11 mouse cellular contexts compared by ENCODE assay signal in the genomic region with DNA sequence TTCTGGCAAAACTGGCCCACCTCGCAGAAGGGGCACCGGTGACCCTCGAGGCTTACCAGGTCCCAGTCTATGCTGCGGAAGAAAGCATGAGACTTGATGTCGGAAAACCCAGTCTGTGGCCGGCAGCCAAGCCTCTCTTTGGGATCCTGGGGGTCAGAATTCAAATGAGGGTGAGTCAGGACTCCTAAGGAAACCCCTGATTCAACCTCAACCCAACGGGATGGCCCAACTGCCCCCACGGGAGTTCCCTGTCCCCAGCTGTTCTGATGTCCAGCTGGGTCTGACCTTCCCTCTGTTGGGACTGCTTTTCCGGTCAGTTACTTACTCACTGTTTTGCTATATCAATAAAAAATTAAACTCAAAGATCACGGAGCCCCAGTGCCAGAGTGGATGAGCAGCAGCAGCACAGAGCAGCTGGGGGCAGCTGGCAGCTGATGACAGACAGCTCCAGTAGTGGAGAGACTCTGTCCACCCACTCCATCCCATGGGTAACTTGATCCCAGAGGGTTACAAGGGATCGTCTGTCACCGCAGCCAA. TPM values are rescaled to one million over a fixed set of nuclear protein-coding genes. Genes with fewer than 3 reads are reported as not detected.
DNase-seq lines count a peak whose midpoint lies in the region; ATAC-seq and TF ChIP-seq lines count a peak whose summit lies in the region.
"Had no signal": no experiment of that assay in that cellular context is flagged by ENCODE, and none has a peak within 500 bp of the region (broad histone marks: within the 10 kb centered on the region; RNA-seq: fewer than 3 reads in every experiment).

No protein-coding gene starts in this region.

- no peak for TF ChIP-seq CTCF in C2C12 (IDR thresholded peaks at IDR 0.05; ENCODE audit: control insufficient read depth, insufficient read depth, insufficient read length)

- 55% methylated on average over 12 of the region's 12 CpGs for WGBS in limb, embryonic 14.5 days

- no peaks in the 10 kb centered on the region for H3K79me2 ChIP-seq in C2C12 (ENCODE audit: control insufficient read depth, insufficient read depth)

- no peak overlapping the region for H3K4me2 ChIP-seq in limb, embryonic 14.5 days (replicated peaks; ENCODE audit: low read depth, low read length, severe bottlenecking)
- H3K4me2 ChIP-seq: liver, embryonic 15.5 days; neural tube, embryonic 13.5 days had no signal

- intact Hi-C loops in left cerebral cortex, postnatal 25 days (cut with DNase I) = loop anchor here (1.0 kb wide), 1 partner anchor 41 kb away; no protein-coding TSS in a partner anchor

- H3K9me3 ChIP-seq in limb, embryonic 14.5 days (ENCODE audit: control insufficient read depth, low read length) = no peaks in the 10 kb centered on the region
- H3K9me3 ChIP-seq: liver, embryonic 15.5 days; neural tube, embryonic 13.5 days had no signal

- no peak overlapping the region for H3K9ac ChIP-seq in limb, embryonic 14.5 days (ENCODE audit: low read depth, low read length, severe bottlenecking)
- H3K9ac ChIP-seq: liver, embryonic 15.5 days; neural tube, embryonic 13.5 days had no signal

- no peaks in the 10 kb centered on the region for H3K36me3 ChIP-seq in C2C12 (ENCODE audit: control insufficient read depth, insufficient read depth)
- no peaks in the 10 kb centered on the region for H3K36me3 ChIP-seq in limb, embryonic 14.5 days (ENCODE audit: control insufficient read depth, insufficient read depth, low read length)
- H3K36me3 ChIP-seq: liver, embryonic 15.5 days had no signal

- H3K4me1 ChIP-seq in limb, embryonic 14.5 days (ENCODE audit: control insufficient read depth, insufficient read depth, low read length) = peaks cover 15% of the 10 kb centered on the region
- H3K4me1 ChIP-seq: liver, embryonic 15.5 days had no signal

- peak; percentile 56 for DNase-seq in embryo, embryonic 10 days (ENCODE audit: low spot score)
- no peak for DNase-seq in embryo, embryonic 9.5 days (ENCODE audit: extremely low spot score)
- peak; percentile 46 for DNase-seq in heart, postnatal 4 days
- DNase-seq in limb, embryonic 14.5 days (ENCODE audit: low spot score) = peak; percentile 62
- DNase-seq in right cerebral cortex, adult 18-20 months = no peak
- no peak for DNase-seq in left cerebral cortex, postnatal 25 days (ENCODE audit: low spot score in 2 of 2)
- no peak for DNase-seq in urinary bladder, postnatal 25 days (ENCODE audit: low spot score)

- no peak overlapping the region for H3ac ChIP-seq in C2C12 (ENCODE audit: control insufficient read depth, insufficient read length, low read depth)

- TF ChIP-seq POLR2A in limb, embryonic 14.5 days (IDR thresholded peaks at IDR 0.05; ENCODE audit: borderline replicate concordance, extremely low read depth, insufficient read depth, insufficient read length) = no peak

- peak overlapping the region; percentile 11 for H3K4me3 ChIP-seq in C2C12 (ENCODE audit: insufficient read depth, poor library complexity, severe bottlenecking)
- H3K4me3 ChIP-seq in limb, embryonic 14.5 days (replicated peaks; ENCODE audit: low read length) = no peak overlapping the region
- H3K4me3 ChIP-seq: liver, embryonic 15.5 days; neural tube, embryonic 13.5 days had no signal

- no peaks in the 10 kb centered on the region for H3K27me3 ChIP-seq in C2C12 (ENCODE audit: control insufficient read depth, insufficient read depth, insufficient read length)
- H3K27me3 ChIP-seq in limb, embryonic 14.5 days (ENCODE audit: control insufficient read depth, insufficient read depth, low read length) = no peaks in the 10 kb centered on the region
- H3K27me3 ChIP-seq: liver, embryonic 15.5 days; neural tube, embryonic 13.5 days had no signal

- H3K27ac ChIP-seq in limb, embryonic 14.5 days (replicated peaks; ENCODE audit: low read depth, low read length) = peak overlapping the region; percentile 2; the same call in 1 of the 2 replicates
- H3K27ac ChIP-seq: liver, embryonic 15.5 days; neural tube, embryonic 13.5 days had no signal

- no peaks in the 10 kb centered on the region for H3K79me3 ChIP-seq in C2C12 (ENCODE audit: low read depth)

- ATAC-seq in limb, embryonic 14.5 days (ENCODE audit: low FRiP score, low read depth) = peak; percentile 86
- ATAC-seq: activated CD4-positive, CD25-positive, alpha-beta regulatory T cell, adult 4 months had no signal

TF ChIP-seq in C2C12, 6 proteins besides CTCF, POLR2A, EP300 and RAD21:
- TF ChIP-seq MYOD1 (IDR thresholded peaks at IDR 0.05; ENCODE audit: control insufficient read depth, insufficient read length, low read depth) = peak; percentile 94
- TF ChIP-seq USF1 (IDR thresholded peaks at IDR 0.05; ENCODE audit: low read depth) = no peak
- TF ChIP-seq FOSL1 (IDR thresholded peaks at IDR 0.05; ENCODE audit: insufficient read depth, low read length, poor library complexity, severe bottlenecking) = no peak
- TF ChIP-seq CEBPB (IDR thresholded peaks at IDR 0.05; ENCODE audit: low read depth) = no peak
- TF ChIP-seq MYOG (IDR thresholded peaks at IDR 0.05; ENCODE audit: control insufficient read depth, extremely low read depth, insufficient read length) = no peak
- TF ChIP-seq MAX (IDR thresholded peaks at IDR 0.05) = peak; percentile 24

RNA-seq across cellular contexts. Expression of gene Faap20, which starts 18.1 kb away (rescaled TPM):
- polyA plus RNA-seq in C2C12 (2012; fragmentation: generic; extraction: Trizol) = 30.6 TPM
- 10 to 100 TPM; 31.7 to 31.9 TPM for total RNA-seq in heart, postnatal 4 days (2021)
- 64.6 and 85.1 TPM in 2 replicates for polyA plus RNA-seq in limb, embryonic 14.5 days (2012; rRNA removed)
- polyA plus RNA-seq in limb, embryonic 14.5 days (2014; fragmentation: Nextera tagmentation; extraction: Ambion mirVana) = 72.5 and 84.8 TPM in 2 replicates
- total RNA-seq in left cerebral cortex, postnatal 25 days (2021) = 10 to 100 TPM; 24.2 to 27.3 TPM

RNA-seq across cellular contexts. Expression of gene Ski, which starts 45.3 kb away (rescaled TPM):
- polyA plus RNA-seq in C2C12 (2012; fragmentation: generic; extraction: Trizol) = 45.2 TPM
- total RNA-seq in heart, postnatal 4 days (2021) = 10 to 100 TPM; 93.8 to 98.1 TPM
- polyA plus RNA-seq in limb, embryonic 14.5 days (2012; rRNA removed) = 88.7 and 109 TPM in 2 replicates
- 44.0 and 47.5 TPM in 2 replicates for polyA plus RNA-seq in limb, embryonic 14.5 days (2014; fragmentation: Nextera tagmentation; extraction: Ambion mirVana)
- 100 to 1,000 TPM; 111 to 112 TPM for total RNA-seq in left cerebral cortex, postnatal 25 days (2021)

Comparison
In these comparisons a context has a peak if more than half of its experiments do, and no peak if none do; other contexts are left out.
1. DNase-seq: peak in embryo, embryonic 10 days (single experiment), heart, postnatal 4 days (single experiment) and limb, embryonic 14.5 days (single experiment); none in embryo, embryonic 9.5 days (single experiment), right cerebral cortex, adult 18-20 months (single experiment), left cerebral cortex, postnatal 25 days (0 of 2) and urinary bladder, postnatal 25 days (single experiment).